Mouse (Mus musculus): Measurements from ENCODE around the gene Vmn1r120. TPM values are rescaled to one million over a fixed set of nuclear protein-coding genes. Genes with fewer than 3 reads are reported as not detected.

The Vmn1r120 gene
- polyA plus RNA-seq (2012), result not detected in 2 replicates

GRCm38 (mm10) chr7:21053684-21054083 is at the start of gene Vmn1r120:
Vmn1r120 (minus strand) TSS chr7:21053784.

GRCm38 (mm10) chr7:21098413-21098812 is 44.8 kb upstream of the Vmn1r120 start, which contains the start of gene Vmn1r121:
Vmn1r121 (minus strand) TSS chr7:21098513.

GRCm38 (mm10) chr7:21012355-21012754 is 41.2 kb downstream of the Vmn1r120 start, which contains the start of gene Vmn1r119:
Vmn1r119 (minus strand) TSS chr7:21012455.

Other genes with a start within 250 kb of the Vmn1r120 start
- not detected in 2 replicates for gene Vmn1r114, start 241.6 kb downstream of the Vmn1r120 start, polyA plus RNA-seq (2012)
- not detected in 2 replicates for gene Vmn1r115, start 208.8 kb downstream of the Vmn1r120 start, polyA plus RNA-seq (2012)
- gene Vmn1r116, start 181.5 kb downstream of the Vmn1r120 start, polyA plus RNA-seq (2012), result not detected in 2 replicates
- not detected in 2 replicates for gene Vmn1r117, start 169.7 kb downstream of the Vmn1r120 start, polyA plus RNA-seq (2012)
- not detected in 2 replicates for gene Vmn1r118, start 141.4 kb downstream of the Vmn1r120 start, polyA plus RNA-seq (2012)
- 0.22 TPM in 1 of 2 replicates, not detected in the other for gene Vmn1r119, start 41.3 kb downstream of the Vmn1r120 start, polyA plus RNA-seq (2012)
- not detected in 2 replicates for gene Vmn1r121, start 44.7 kb upstream of the Vmn1r120 start, polyA plus RNA-seq (2012)
- not detected in 2 replicates for gene Vmn1r122, start 80.3 kb upstream of the Vmn1r120 start, polyA plus RNA-seq (2012)
- gene Vmn1r123, start 108.4 kb upstream of the Vmn1r120 start, polyA plus RNA-seq (2012), result not detected in 2 replicates
- not detected in 2 replicates for gene Gm5157, start 136.6 kb upstream of the Vmn1r120 start, polyA plus RNA-seq (2012)
- not detected in 2 replicates for gene Vmn1r124, start 206.8 kb upstream of the Vmn1r120 start, polyA plus RNA-seq (2012)
- gene Vmn1r125, start 218.4 kb upstream of the Vmn1r120 start, polyA plus RNA-seq (2012), result not detected in 2 replicates
- not detected in 2 replicates for gene Vmn1r126, start 247.7 kb upstream of the Vmn1r120 start, polyA plus RNA-seq (2012)

Measured in megakaryocyte-erythroid progenitor cell, adult 5 weeks (primary cell).